Mouse (Mus musculus): ENCODE measurements around the gene Txlna. TPM values are rescaled to one million over a fixed set of nuclear protein-coding genes. Genes with fewer than 3 reads are reported as not detected.
A peak's percentile ranks its signal among the peaks of the same experiment; 100 is the strongest.

The Txlna gene
- polyA plus RNA-seq, 1 experiment from 2014 or later = 23.0 TPM

DNA sequence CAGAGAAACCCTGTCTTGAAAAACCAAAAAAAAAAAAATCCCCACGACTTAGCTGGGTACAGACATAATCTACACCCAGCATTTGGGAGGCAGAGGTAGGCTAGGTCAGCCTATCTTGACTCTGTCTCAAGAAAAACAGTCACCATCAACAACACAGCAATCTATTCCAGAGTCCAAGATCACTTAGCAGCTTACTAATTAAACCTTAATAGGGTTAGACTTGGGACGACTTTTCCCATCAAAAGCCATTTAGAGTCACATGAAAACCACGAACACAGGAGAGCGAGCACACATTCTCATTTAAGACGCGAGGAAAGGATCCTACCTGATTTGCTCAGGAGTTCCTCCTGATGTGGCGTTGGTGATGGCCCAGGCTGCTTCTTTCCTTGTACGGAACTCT lies 9.5 kb upstream of the Txlna start:
- Histone ChIP-seq H3K27me3 (no peaks in the 10 kb centered on the region), H3K36me3 (replicated peaks) (peaks cover 95% of the 10 kb centered on the region), H3K9ac (no peak overlapping the region), H3K27ac (replicated peaks) (no peak overlapping the region), H3K4me3 (replicated peaks) (no peak overlapping the region), H3K9me3 (replicated peaks) (no peaks in the 10 kb centered on the region), H3K4me2 (no peak overlapping the region), H3K4me1 (replicated peaks) (no peaks in the 10 kb centered on the region)
- no peak for ATAC-seq (ENCODE audit: insufficient read depth)
- 88% methylated on average over 8 of the region's 8 CpGs for WGBS (ENCODE audit: insufficient replicate concordance)

DNA sequence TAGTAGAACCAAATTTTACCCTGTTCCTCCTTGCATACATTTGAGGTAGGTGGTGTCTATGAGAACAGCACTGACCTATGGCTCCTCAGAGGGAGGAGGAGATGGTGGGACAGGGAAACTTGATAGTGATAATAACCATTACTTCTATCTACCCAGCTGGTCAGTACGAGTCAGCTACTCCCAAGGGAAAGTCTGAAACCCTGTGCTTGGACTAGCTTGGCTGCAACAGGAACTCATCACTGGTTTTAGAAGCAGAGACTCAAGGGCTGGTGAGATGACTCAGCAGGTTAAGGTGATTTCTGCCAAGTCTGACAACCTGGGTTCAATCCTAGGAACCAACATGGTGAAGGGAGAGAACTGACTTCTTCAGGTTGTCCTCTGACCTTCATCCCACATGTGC lies 7.8 kb upstream of the Txlna start:
- Histone ChIP-seq H3K4me3 (replicated peaks) (no peak overlapping the region), H3K4me1 (replicated peaks) (no peaks in the 10 kb centered on the region), H3K9ac (no peak overlapping the region), H3K27me3 (no peaks in the 10 kb centered on the region), H3K9me3 (replicated peaks) (no peaks in the 10 kb centered on the region), H3K36me3 (replicated peaks) (peaks cover 82% of the 10 kb centered on the region), H3K27ac (replicated peaks) (no peak overlapping the region), H3K4me2 (no peak overlapping the region)
- no peak for ATAC-seq (ENCODE audit: insufficient read depth)
- 78% methylated on average over 1 of the region's 1 CpGs for WGBS (ENCODE audit: insufficient replicate concordance)

DNA sequence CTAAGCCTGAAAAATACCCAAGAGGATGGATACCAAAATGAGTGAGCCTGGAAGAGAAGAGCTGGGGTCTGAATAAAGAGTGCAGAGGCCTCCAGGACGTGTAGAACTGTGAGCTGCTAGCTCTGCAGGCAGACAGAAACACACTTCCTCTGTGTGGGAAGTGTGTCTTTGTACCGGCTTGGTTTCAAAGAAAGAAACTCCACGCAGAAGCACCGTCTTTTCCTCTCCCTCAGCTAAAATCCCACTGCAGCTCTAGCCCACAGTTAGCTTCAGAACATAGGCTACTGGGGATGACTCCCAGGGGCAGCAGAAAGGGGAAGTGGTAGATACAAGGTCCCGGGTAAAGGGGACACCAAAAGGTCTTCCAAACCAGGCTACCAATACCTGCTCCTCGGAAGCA lies 4.3 kb upstream of the Txlna start:
- ATAC-seq (ENCODE audit: insufficient read depth) = no peak
- Histone ChIP-seq H3K4me1 (replicated peaks) (peaks cover 9% of the 10 kb centered on the region), H3K4me2 (no peak overlapping the region), H3K4me3 (replicated peaks) (no peak overlapping the region), H3K9ac (no peak overlapping the region), H3K36me3 (replicated peaks) (peaks cover 51% of the 10 kb centered on the region), H3K9me3 (replicated peaks) (no peaks in the 10 kb centered on the region), H3K27ac (replicated peaks) (no peak overlapping the region), H3K27me3 (no peaks in the 10 kb centered on the region)
- 53% methylated on average over 6 of the region's 6 CpGs for WGBS (ENCODE audit: insufficient replicate concordance)

GRCm38 (mm10) chr4:129641756-129642155 lies 891 bp upstream of the Txlna start:
- H3K4me1 ChIP-seq (replicated peaks) = peaks cover 32% of the 10 kb centered on the region
- peaks cover 41% of the 10 kb centered on the region for H3K36me3 ChIP-seq (replicated peaks)
- H3K27me3 ChIP-seq = no peaks in the 10 kb centered on the region
- H3K9me3 ChIP-seq (replicated peaks) = no peaks in the 10 kb centered on the region
- 60% methylated on average over 5 of the region's 5 CpGs for WGBS (ENCODE audit: insufficient replicate concordance)
- ATAC-seq (ENCODE audit: insufficient read depth) = no peak
- no peak overlapping the region for H3K9ac ChIP-seq
- peak overlapping the region; percentile 51 for H3K27ac ChIP-seq (replicated peaks)
- peak overlapping the region; percentile 76; the same call in 1 of the 2 replicates for H3K4me3 ChIP-seq (replicated peaks)
- peak overlapping the region; percentile 84 for H3K4me2 ChIP-seq

GRCm38 (mm10) chr4:129640101-129640637 lies 696 bp downstream of the Txlna start:
- H3K4me1 ChIP-seq (replicated peaks) = peaks cover 34% of the 10 kb centered on the region
- no peaks in the 10 kb centered on the region for H3K9me3 ChIP-seq (replicated peaks)
- H3K27ac ChIP-seq (replicated peaks) = peak overlapping the region; percentile 90
- H3K4me3 ChIP-seq (replicated peaks) = peak overlapping the region; percentile 76
- peak overlapping the region; percentile 84 for H3K4me2 ChIP-seq
- WGBS (ENCODE audit: insufficient replicate concordance) = 1% methylated on average over 17 of the region's 17 CpGs
- H3K36me3 ChIP-seq (replicated peaks) = peaks cover 44% of the 10 kb centered on the region
- H3K9ac ChIP-seq = peak overlapping the region; percentile 64
- no peak for ATAC-seq (ENCODE audit: insufficient read depth)
- no peaks in the 10 kb centered on the region for H3K27me3 ChIP-seq

DNA sequence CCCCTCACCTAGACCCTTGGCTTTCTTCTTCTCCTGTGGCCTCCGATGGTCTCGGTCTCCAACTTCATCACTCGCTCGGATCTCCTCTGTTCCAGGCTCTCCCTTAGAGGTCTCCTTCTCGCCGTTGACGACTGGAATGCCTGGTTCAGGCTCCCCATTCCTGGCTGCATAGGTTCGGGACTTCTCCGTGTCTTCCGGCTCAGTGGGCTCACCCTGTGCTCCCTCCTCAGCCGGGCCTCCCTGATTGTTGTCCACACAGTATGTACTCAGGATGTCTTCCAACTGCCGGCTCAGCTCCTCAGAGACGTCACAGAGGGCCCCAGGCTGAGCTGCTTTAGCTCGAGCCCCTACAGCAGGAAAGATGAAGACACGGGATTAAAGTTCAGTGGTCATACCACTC lies 1.6 kb downstream of the Txlna start:
- ATAC-seq (ENCODE audit: insufficient read depth) = no peak
- 84% methylated on average over 15 of the region's 15 CpGs for WGBS (ENCODE audit: insufficient replicate concordance)
- Histone ChIP-seq H3K27ac (replicated peaks) (no peak overlapping the region), H3K4me1 (replicated peaks) (peaks cover 44% of the 10 kb centered on the region), H3K4me3 (replicated peaks) (peak overlapping the region; percentile 76), H3K4me2 (peak overlapping the region; percentile 84), H3K36me3 (replicated peaks) (peaks cover 50% of the 10 kb centered on the region), H3K27me3 (no peaks in the 10 kb centered on the region), H3K9me3 (replicated peaks) (no peaks in the 10 kb centered on the region), H3K9ac (peak overlapping the region; percentile 64; the same call in 1 of the 2 replicates)

GRCm38 (mm10) chr4:129633852-129634251 lies 7.0 kb downstream of the Txlna start:
- Histone ChIP-seq H3K27ac (replicated peaks) (0 out of 2 replicates have a peak overlapping the region, but pooled peaks have one; percentile 10), H3K27me3 (no peaks in the 10 kb centered on the region), H3K4me3 (replicated peaks) (no peak overlapping the region), H3K9ac (no peak overlapping the region), H3K4me1 (replicated peaks) (peaks cover 35% of the 10 kb centered on the region), H3K4me2 (peak overlapping the region; percentile 25), H3K36me3 (replicated peaks) (peaks cover 98% of the 10 kb centered on the region), H3K9me3 (replicated peaks) (no peaks in the 10 kb centered on the region)
- peak; percentile 75 for ATAC-seq (ENCODE audit: insufficient read depth)
- 41% methylated on average over 6 of the region's 6 CpGs for WGBS (ENCODE audit: insufficient replicate concordance)

- peaks cover 100% of the 10 kb centered on the region for H3K36me3 ChIP-seq (replicated peaks)
- no peak overlapping the region for H3K27ac ChIP-seq (replicated peaks)
- H3K4me2 ChIP-seq = no peak overlapping the region
- H3K4me3 ChIP-seq (replicated peaks) = no peak overlapping the region
- H3K27me3 ChIP-seq = no peaks in the 10 kb centered on the region
- no peak for ATAC-seq (ENCODE audit: insufficient read depth)
- no peaks in the 10 kb centered on the region for H3K9me3 ChIP-seq (replicated peaks)
- H3K4me1 ChIP-seq (replicated peaks) = peaks cover 25% of the 10 kb centered on the region
- no peak overlapping the region for H3K9ac ChIP-seq
- 86% methylated on average over 12 of the region's 12 CpGs for WGBS (ENCODE audit: insufficient replicate concordance)
Measured at GRCm38 (mm10) chr4:129631867-129632266, 9.0 kb downstream of the Txlna start.

DNA sequence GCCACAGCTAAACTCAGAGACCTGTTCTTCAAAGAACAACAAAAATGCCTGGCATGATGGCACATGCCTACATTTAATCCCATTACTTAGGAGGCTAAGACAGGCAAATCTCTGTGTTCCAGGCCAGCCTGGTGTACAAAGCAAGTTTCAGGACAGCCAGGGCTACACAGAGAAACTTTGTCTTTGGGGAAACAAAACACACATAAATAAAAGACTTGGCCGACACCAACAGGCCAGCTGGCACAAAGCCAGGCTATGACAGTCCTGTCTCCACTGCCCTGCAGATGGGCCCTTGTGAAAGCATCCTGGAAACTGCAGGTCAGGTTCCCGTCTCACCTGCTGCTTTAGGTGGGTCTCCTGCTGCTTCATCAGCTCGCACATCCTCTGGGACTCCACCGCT lies 9.9 kb downstream of the Txlna start:
- no peak overlapping the region for H3K4me3 ChIP-seq (replicated peaks)
- 87% methylated on average over 4 of the region's 4 CpGs for WGBS (ENCODE audit: insufficient replicate concordance)
- H3K36me3 ChIP-seq (replicated peaks) = peaks cover 100% of the 10 kb centered on the region
- no peak overlapping the region for H3K27ac ChIP-seq (replicated peaks)
- H3K4me2 ChIP-seq = no peak overlapping the region
- no peak overlapping the region for H3K9ac ChIP-seq
- ATAC-seq (ENCODE audit: insufficient read depth) = no peak
- H3K9me3 ChIP-seq (replicated peaks) = no peaks in the 10 kb centered on the region
- H3K27me3 ChIP-seq = no peaks in the 10 kb centered on the region
- peaks cover 33% of the 10 kb centered on the region for H3K4me1 ChIP-seq (replicated peaks)

- Histone ChIP-seq H3K27me3 (no peaks in the 10 kb centered on the region), H3K4me1 (replicated peaks) (peaks cover 51% of the 10 kb centered on the region), H3K36me3 (replicated peaks) (peaks cover 54% of the 10 kb centered on the region), H3K27ac (replicated peaks) (no peak overlapping the region), H3K9ac (no peak overlapping the region), H3K9me3 (replicated peaks) (no peaks in the 10 kb centered on the region), H3K4me3 (replicated peaks) (no peak overlapping the region), H3K4me2 (no peak overlapping the region)
- no peak for ATAC-seq (ENCODE audit: insufficient read depth)
- 75% methylated on average over 6 of the region's 6 CpGs for WGBS (ENCODE audit: insufficient replicate concordance)
Measured at GRCm38 (mm10) chr4:129626035-129626434, 14.8 kb downstream of the Txlna start.

DNA sequence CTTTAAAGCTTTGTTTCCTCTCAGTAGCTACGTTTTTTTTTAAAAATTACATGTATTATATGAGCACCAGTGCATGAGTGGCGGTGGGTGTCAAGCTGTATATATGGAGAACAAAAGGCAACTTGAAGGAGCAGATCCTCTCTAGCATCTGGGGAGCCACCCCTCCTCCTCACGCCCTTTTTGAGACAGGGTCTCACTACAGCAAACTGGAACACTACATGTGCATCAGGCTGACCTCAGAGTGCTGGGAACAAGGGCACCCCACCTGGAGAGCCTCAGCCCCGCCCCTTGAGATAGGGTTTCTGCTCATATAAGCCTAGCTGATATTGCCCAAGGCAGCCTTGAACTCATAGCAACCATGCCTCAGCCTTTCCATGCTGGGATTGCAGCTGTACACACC lies 15.4 kb downstream of the Txlna start:
- H3K27me3 ChIP-seq = no peaks in the 10 kb centered on the region
- H3K9me3 ChIP-seq (replicated peaks) = no peaks in the 10 kb centered on the region
- no peak for ATAC-seq (ENCODE audit: insufficient read depth)
- peak overlapping the region; percentile 84 for H3K4me2 ChIP-seq
- H3K9ac ChIP-seq = no peak overlapping the region
- H3K27ac ChIP-seq (replicated peaks) = peak overlapping the region; percentile 89
- H3K4me1 ChIP-seq (replicated peaks) = peaks cover 56% of the 10 kb centered on the region
- 40% methylated on average over 4 of the region's 4 CpGs for WGBS (ENCODE audit: insufficient replicate concordance)
- peak overlapping the region; percentile 66; the same call in 1 of the 2 replicates for H3K4me3 ChIP-seq (replicated peaks)
- H3K36me3 ChIP-seq (replicated peaks) = peaks cover 48% of the 10 kb centered on the region

DNA sequence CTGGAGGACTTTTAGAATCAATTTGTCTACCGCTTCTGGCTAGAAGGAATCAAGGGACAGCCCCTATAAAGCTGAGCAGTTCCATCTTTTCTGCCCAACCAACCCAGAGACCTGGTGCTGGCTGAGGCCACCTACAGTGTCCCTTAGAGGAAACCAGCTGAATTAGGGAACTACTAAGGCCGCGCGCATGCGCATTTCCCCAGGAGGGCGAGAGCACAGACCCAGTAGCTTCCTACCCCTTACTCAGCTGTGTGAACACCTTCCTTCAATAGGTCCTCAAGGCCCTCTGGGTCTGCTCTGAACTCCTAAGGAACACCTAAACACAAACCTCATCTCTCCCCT lies 15.9 kb downstream of the Txlna start:
- Histone ChIP-seq H3K27ac (replicated peaks) (peak overlapping the region; percentile 89), H3K4me3 (replicated peaks) (peak overlapping the region; percentile 66), H3K27me3 (no peaks in the 10 kb centered on the region), H3K9ac (peak overlapping the region; percentile 50), H3K9me3 (replicated peaks) (no peaks in the 10 kb centered on the region), H3K4me1 (replicated peaks) (peaks cover 57% of the 10 kb centered on the region), H3K4me2 (peak overlapping the region; percentile 84), H3K36me3 (replicated peaks) (peaks cover 43% of the 10 kb centered on the region)
- WGBS (ENCODE audit: insufficient replicate concordance) = under 1% methylated on average over 6 of the region's 6 CpGs
- peak; percentile 5; the same call in 1 of the 2 replicates for ATAC-seq (ENCODE audit: insufficient read depth)
